Mouse (Mus musculus): ENCODE results near the gene Gm21992. TPM values are rescaled to one million over a fixed set of nuclear protein-coding genes. Genes with fewer than 3 reads are reported as not detected.

Gene Gm21992
- total RNA-seq, 2 experiments from 2014 or later: 12.7 to 17.2 TPM

Other genes starting within 250 kb of the Gm21992 start
- gene Lrfn4, start 195.9 kb downstream of the Gm21992 start, total RNA-seq (2021): 10 to 100 TPM in 1 of 2 experiments, 1 to 10 TPM in 1; 9.5 to 10.5 TPM
- 10 to 100 TPM; 10.9 to 11.1 TPM for gene Rce1, start 186.0 kb downstream of the Gm21992 start, total RNA-seq (2021)
- not detected for gene Gm960, start 112.9 kb downstream of the Gm21992 start, total RNA-seq (2021)
- under 1 TPM; 0.31 to 0.60 TPM for gene Sptbn2, start 100.4 kb downstream of the Gm21992 start, total RNA-seq (2021)
- 1 to 10 TPM; 6.7 to 7.4 TPM for gene Rbm4b, start 55.1 kb downstream of the Gm21992 start, total RNA-seq (2021)
- 10 to 100 TPM; 45.7 to 48.0 TPM for gene Rbm4, start 17.7 kb downstream of the Gm21992 start, total RNA-seq (2021)
- gene Rbm14, start within 50 bp of the Gm21992 start, total RNA-seq (2021): 10 to 100 TPM; 15.3 to 25.9 TPM
- 10 to 100 TPM; 26.2 to 26.6 TPM for gene Ccs, start 27.7 kb upstream of the Gm21992 start, total RNA-seq (2021)
- gene Ccdc87, start 27.8 kb upstream of the Gm21992 start, total RNA-seq (2021): not detected
- gene Ctsf, start 43.5 kb upstream of the Gm21992 start, total RNA-seq (2021): 10 to 100 TPM; 77.9 to 82.6 TPM
- under 1 TPM; 0.42 to 0.53 TPM for gene Actn3, start 66.3 kb upstream of the Gm21992 start, total RNA-seq (2021)
- 1 to 10 TPM; 2.6 to 4.0 TPM for gene Zdhhc24, start 67.1 kb upstream of the Gm21992 start, total RNA-seq (2021)
- 1 to 10 TPM; 4.0 to 4.1 TPM for gene Bbs1, start 95.0 kb upstream of the Gm21992 start, total RNA-seq (2021)
- gene Dpp3, start 116.7 kb upstream of the Gm21992 start, total RNA-seq (2021): 10 to 100 TPM; 17.5 to 19.6 TPM
- gene Peli3, start 131.5 kb upstream of the Gm21992 start, total RNA-seq (2021): 1 to 10 TPM; 1.0 to 1.3 TPM
- gene Mrpl11, start 150.5 kb upstream of the Gm21992 start, total RNA-seq (2021): 10 to 100 TPM; 70.9 to 73.2 TPM
- gene Npas4, start 178.7 kb upstream of the Gm21992 start, total RNA-seq (2021): under 1 TPM in 1 of 2 experiments, not detected in 1; 0.06 TPM
- 10 to 100 TPM; 12.2 to 13.3 TPM for gene Slc29a2, start 212.2 kb upstream of the Gm21992 start, total RNA-seq (2021)
- gene B4gat1, start 227.2 kb upstream of the Gm21992 start, total RNA-seq (2021): 10 to 100 TPM; 47.0 to 47.3 TPM
- 1 to 10 TPM; 2.2 TPM for gene AC124502.3, start 227.3 kb upstream of the Gm21992 start, total RNA-seq (2021)
- 10 to 100 TPM; 11.4 to 12.3 TPM for gene Brms1, start 229.7 kb upstream of the Gm21992 start, total RNA-seq (2021)
- 1 to 10 TPM; 1.6 to 3.4 TPM for gene Rin1, start 238.9 kb upstream of the Gm21992 start, total RNA-seq (2021)

All from heart, postnatal 25 days (tissue).